Mouse (Mus musculus): ENCODE measurements around the gene Kdm1a.

- TF ChIP-seq CTCF (IDR thresholded peaks at IDR 0.05; ENCODE audit: borderline replicate concordance, extremely low read depth, insufficient read depth, insufficient read length) (no peak), POLR2A (IDR thresholded peaks at IDR 0.05; ENCODE audit: borderline replicate concordance, extremely low read depth, insufficient read depth, insufficient read length, poor library complexity, severe bottlenecking) (no peak)
Measured at GRCm38 (mm10) chr4:136626590-136626989, 24.1 kb upstream of the Kdm1a start.
